Mouse (Mus musculus) lung, adult 2 months (tissue): Measurements from ENCODE around the gene Vmn2r90. TPM values are rescaled to one million over a fixed set of nuclear protein-coding genes. Genes with fewer than 3 reads are reported as not detected.
"Not testable (repeated sequence)": the region's sequence is repeated elsewhere in the genome, so short reads cannot be mapped to it uniquely, and the experiment has no call there.

ENCODE experiments used
- DNase-seq: peaks from one replicate; pipeline ENCODE4 v3.0.0; 2022
- H3K4me1 ChIP-seq: fragments of 200-500 bp; 2 replicates; pipeline ENCODE4 v1.6.1; 2011; ENCODE audit warnings: low read length; ENCODE audit not compliant: control insufficient read depth, insufficient read depth
- H3K4me3 ChIP-seq: fragments of 200-500 bp; replicated peaks from 2 replicates; pipeline ENCODE3; 2011; ENCODE audit warnings: low read depth, mild to moderate bottlenecking, control low read depth, low read length; ENCODE audit errors: extremely low read depth
- CTCF ChIP-seq: fragments of 200-500 bp; IDR thresholded peaks from 2 replicates; pipeline ENCODE4 v1.5.1; 2011; ENCODE audit warnings: mild to moderate bottlenecking, low read length, control low read depth; ENCODE audit not compliant: insufficient read depth
- POLR2A ChIP-seq: fragments of 200-500 bp; IDR thresholded peaks from 2 replicates; pipeline ENCODE4 v1.6.1; 2011; ENCODE audit warnings: low read depth, mild to moderate bottlenecking, control low read depth, low read length, borderline replicate concordance; ENCODE audit errors: extremely low read depth
- WGBS: fragments of 180-500 bp; shearing (Covaris S2); methylation state at CpG from one replicate; pipeline ENCODE4 v1.1.7; 2018; 5-methylcytosine and 5-hydroxymethylcytosine counted together
- polyA plus RNA-seq: library from polyadenylated mRNA; depleted of rRNA; stranded (reverse); fragments of >200 nt; gene quantifications from 2 replicates; pipeline ENCODE4 v1.2.3, GENCODE M21; 2012; rRNA removed

Vmn2r90 gene
- polyA plus RNA-seq = not detected in 2 replicates

DNA sequence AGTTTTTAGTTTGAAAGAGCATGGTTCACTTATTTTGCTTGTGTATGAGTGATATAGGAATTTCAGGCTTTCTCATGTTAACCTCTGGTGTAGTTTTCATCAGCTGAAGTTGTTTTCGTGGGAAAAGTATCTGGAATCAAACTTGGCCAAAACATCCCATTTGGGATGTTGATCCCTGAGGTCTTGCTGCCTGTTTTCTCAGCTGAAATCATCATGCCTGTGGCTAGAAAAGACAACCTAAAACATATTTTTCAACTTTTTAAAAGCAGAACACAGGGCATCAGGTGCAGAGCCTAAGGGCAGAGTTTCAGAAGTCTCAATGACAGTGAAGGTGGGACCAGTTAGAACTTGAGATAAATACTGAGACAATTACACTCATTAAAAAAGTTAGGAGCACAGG is at the start of gene Vmn2r90:
Gene Vmn2r90, plus strand, starts transcription at position 301 of the 400 bp plus-strand sequence.
- Histone ChIP-seq H3K4me1 (no peaks in the 10 kb centered on the region), H3K4me3 (no peak within 1 kb of the TSS)
- no peak for DNase-seq
- 50% methylated on average over 1 of the region's 1 CpGs for WGBS
- TF ChIP-seq CTCF (no peak), POLR2A (no peak)

DNA sequence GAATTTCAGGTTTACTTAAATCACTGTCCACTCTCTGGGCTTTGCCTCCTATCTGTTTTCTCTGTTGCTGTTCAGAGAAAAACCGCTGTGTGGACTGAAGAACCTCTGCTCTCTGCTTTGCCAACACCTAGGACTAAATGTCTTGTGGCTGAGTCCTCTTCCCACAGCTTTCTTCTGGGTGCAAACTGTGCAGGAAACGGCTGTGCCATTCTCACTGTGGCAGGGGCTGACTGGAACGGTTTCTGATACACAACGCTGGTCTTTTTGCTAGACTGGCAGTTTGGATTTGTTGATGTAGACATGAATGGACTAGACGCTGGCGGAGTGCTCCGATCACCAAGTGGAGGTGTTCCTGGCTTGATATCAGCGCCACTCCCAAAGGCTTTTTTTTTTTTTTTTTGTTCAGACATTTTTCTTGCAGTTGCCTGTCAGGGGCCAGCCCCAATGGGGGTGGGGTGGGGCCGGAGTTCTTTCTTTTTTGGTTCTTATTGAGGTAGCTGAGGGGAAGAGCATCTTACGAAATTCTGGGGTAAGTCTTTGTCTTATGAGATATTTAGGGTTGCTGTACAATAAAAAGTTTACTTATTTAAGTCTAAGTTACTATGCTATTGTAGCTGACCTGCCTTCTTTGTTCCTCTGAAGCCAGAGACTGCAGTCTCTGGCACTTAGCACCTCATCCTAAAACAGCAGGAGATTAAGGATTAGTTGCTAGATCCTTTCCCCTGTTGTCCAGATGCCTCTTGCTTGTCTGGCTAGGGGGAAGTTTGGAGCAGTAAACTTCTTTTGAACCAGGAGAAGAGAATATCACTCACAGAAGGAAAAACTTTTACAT is 48.3 kb upstream of the Vmn2r90 start:
- no peak overlapping the region for H3K4me3 ChIP-seq
- no peaks in the 10 kb centered on the region for H3K4me1 ChIP-seq
- no peak for DNase-seq
- WGBS = 13% methylated on average over 10 of the region's 10 CpGs
- no peak for TF ChIP-seq POLR2A
- TF ChIP-seq CTCF = no peak

DNA sequence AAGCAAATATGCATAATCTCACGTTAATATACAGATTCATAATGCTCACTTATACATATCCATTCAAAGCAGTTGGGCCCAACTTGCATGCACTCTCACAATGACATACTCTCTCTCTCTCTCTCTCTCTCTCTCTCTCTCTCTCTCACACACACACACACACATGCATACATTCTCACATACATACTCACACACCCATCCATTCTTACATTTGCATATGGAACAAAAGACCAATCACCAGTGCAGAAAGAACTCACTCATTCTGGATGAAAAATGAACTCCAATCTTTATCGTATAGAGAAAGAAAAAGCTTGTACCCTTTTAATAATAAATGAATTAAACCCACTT is 47.7 kb upstream of the Vmn2r90 start:
- 36% methylated on average over 2 of the region's 2 CpGs for WGBS
- no peak overlapping the region for H3K4me3 ChIP-seq
- TF ChIP-seq POLR2A (no peak), CTCF (no peak)
- H3K4me1 ChIP-seq = no peaks in the 10 kb centered on the region
- DNase-seq = no peak

DNA sequence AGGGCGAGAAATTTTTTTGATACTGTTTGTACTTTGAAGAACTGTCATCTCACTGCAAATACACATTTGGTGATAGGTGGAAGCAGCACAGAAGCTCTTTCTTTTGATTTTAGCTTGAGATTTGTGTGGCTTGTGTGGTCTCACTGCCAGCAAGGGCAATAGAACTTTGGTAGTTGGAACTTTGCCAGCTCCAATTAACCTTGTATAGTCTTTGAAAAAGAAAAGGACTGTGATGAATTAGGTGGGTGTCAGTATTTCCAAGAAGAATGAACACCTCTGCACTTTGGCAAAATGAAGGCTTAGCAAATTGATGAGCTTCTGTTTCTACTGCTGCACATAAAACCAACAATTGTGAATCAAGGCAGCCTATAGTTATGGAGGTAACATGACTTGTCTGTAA is 24.8 kb upstream of the Vmn2r90 start:
- no peaks in the 10 kb centered on the region for H3K4me1 ChIP-seq
- TF ChIP-seq CTCF (no peak), POLR2A (no peak)
- 67% methylated on average over 1 of the region's 1 CpGs for WGBS
- H3K4me3 ChIP-seq = no peak overlapping the region
- DNase-seq = no peak

DNA sequence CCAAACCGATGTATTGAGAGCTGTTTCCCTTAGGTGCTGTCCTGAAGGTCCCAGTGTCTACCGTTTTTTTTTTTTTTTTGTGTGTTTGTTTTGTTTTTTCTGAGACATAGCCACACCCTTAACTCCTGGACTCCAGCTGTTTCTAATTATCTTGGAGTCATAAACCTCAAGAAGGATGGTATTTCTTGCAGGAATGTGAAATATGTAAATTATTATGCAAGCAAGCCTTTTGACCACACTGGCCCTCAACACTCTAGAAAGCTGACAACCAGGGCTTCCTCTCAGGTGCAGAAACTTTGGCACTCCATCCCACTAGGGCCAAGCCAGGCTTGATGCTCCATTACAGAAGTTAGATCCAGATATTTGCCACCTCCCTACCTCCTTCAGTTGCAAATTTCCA is 12.9 kb upstream of the Vmn2r90 start:
- DNase-seq = no peak
- TF ChIP-seq POLR2A = no peak
- no peak for TF ChIP-seq CTCF
- Histone ChIP-seq H3K4me1 (no peaks in the 10 kb centered on the region), H3K4me3 (no peak overlapping the region)
- 56% methylated on average over 2 of the region's 2 CpGs for WGBS

DNA sequence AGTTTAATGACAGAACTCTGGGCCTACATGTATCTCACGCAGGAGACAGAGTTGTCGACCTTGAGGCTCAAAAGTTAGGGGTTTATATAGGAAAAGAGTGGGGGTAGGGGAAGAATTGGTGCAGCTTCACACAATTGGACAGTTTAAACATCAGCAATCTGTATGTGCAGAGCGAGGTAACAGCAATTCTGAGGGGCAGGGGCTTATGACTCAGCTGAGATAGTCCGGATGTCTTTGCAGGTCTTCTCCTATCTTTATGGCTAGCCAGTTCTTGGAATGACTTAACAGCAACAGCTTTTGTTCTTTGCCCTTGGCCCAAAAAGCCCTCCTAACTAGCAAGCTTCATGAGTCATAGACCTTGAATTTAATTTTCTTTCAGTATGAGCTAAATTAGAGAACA is 28.8 kb downstream of the Vmn2r90 start:
- not testable (repeated sequence) for DNase-seq, H3K4me1 ChIP-seq, H3K4me3 ChIP-seq
- WGBS = 75% methylated on average over 4 of the region's 4 CpGs

DNA sequence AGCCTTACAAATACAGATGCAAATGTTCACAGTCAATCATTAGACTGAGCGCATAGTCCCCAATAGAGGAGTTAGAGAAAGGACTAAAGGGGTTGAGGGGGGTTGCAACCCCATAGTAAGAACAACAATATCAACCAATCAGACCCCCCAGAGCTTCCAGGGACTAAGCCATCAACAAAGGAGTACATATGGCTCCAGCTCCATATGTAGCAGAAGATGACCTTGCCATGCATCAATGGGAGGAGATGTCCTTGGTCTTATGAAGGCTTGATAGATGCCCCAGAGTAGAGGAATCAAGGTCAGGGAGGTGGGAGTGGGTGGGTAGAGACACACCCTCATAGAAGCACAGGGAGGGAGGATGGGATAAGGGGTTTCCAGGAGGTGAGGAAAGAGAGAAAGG is 35.1 kb downstream of the Vmn2r90 start:
- DNase-seq = no peak
- H3K4me3 ChIP-seq = no peak overlapping the region
- WGBS = 84% methylated on average over 1 of the region's 1 CpGs
- no peak for TF ChIP-seq CTCF
- H3K4me1 ChIP-seq = no peaks in the 10 kb centered on the region

DNA sequence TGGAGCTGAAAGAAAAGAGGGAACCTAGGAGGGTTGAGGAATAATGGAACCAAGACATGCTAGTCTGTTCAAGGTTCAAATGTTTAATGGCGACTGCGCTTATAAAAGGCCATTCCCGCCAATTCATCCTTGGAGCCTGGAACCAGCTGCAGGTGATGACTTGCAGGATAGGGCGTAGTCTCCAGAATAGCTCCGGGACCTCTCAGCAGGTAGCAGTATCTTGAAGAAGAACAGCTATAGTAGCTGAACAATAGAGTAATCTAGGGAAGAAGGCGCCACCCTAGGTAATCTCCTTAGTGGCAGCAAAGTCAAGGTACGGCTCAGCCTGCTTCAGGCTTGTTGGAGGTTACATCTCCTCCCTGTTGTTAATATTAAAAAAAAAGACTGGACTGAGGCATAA is 35.8 kb downstream of the Vmn2r90 start:
- DNase-seq, H3K4me3 ChIP-seq, H3K4me1 ChIP-seq: not testable (repeated sequence)
- 89% methylated on average over 7 of the region's 7 CpGs for WGBS

DNA sequence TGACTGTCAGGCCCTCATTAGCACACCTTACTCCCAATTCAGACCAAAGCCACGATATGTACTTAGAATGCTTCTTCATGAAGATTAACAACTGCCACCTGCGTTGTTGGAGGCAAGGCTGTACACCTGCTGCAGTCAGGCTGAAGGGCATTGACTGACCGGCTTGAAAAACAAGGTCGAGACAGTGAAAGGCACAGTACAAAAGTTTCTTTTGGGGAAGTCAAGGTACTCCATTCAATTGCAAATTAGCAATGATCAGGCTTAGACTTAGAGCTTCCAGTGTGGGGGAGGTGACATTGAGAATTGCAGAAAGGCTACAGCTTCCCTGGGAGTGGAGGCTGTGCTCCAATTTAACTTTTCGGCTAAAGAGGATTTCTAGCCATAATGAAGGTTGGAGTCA is 36.4 kb downstream of the Vmn2r90 start:
- not testable (repeated sequence) for H3K4me3 ChIP-seq, H3K4me1 ChIP-seq, DNase-seq
- 77% methylated on average over 5 of the region's 5 CpGs for WGBS

DNA sequence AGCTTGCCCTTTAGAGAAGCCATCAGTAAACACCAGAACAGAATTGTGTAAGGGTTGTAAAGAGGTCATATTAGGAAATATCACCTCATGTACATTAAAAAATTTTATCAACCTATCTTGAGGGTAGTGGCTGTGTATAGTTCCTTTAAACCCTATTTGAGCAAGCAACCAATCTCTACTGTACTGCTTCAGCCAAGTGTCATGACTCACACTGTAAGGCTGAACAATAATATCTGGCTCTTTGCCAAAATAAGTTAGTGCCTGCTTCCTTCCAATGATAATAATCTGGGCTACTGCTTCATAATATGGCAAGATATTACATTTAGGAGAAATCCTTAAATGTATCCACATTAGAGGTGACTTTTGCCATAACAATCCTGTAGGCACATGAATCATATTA is 38.0 kb downstream of the Vmn2r90 start:
- not testable (repeated sequence) for H3K4me3 ChIP-seq, DNase-seq, H3K4me1 ChIP-seq

DNA sequence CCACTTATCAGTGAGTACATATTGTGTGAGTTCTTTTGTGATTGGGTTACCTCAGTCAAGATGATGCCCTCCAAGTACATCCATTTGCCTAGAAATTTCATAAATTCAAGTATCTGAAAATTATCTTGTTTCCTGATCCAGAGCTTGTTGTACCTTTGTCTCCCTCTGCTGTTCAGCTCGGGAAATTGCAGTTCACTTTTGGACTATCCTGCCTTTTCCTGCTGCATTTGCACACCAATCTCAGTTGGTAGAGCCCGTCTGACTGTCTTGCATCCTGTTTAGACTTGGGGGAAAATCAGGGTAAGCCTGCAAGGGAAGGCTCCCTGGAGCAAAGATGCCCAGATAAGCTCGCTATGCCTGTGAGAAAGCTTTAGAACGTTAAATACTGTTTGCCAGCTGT is 45.8 kb downstream of the Vmn2r90 start:
- H3K4me3 ChIP-seq, H3K4me1 ChIP-seq: not testable (repeated sequence)
- 4% methylated on average over 4 of the region's 4 CpGs for WGBS
- DNase-seq = peak; percentile 18
- TF ChIP-seq CTCF = 0 out of 2 replicates have a peak, but pooled peaks have one; percentile 12
